Mouse (Mus musculus) monocyte, adult 5-6 weeks (primary cell): ENCODE measurements at regions not wholly inside any gene's neighbourhood (a gene's known extent, or its start where the extent isn't known, plus 50 kb on each side); places are given as distances from the start of the nearest gene placed in this dataset.

Experiments
- ATAC-seq: fragments of 153-309, 156-312 bp; replicated peaks from 2 replicates; pipeline ENCODE4 v1.8.0; 2017; ENCODE audit warnings: mild to moderate bottlenecking; ENCODE audit not compliant: low TSS enrichment, insufficient number of reproducible peaks, severe bottlenecking, poor library complexity, low FRiP score

DNA sequence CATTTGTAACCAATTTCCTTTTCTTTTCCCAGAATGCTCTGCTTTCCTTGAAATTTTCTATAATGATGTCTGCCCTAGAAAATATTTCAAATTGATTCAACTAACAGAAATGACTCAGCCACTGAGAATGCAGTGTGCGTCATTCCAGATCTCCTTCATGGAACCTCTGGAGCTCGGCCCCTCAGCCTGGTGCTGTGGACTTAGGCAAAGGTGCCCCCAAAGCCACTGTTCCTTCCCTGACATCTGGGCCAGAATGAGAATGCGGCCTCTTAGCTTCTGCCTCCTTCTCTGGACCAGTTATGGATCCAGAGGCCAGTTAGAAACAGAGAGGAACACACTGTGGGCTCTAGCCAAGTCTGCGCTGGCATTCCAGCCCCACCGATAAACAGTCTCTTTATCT lies 148.3 kb upstream of the Id2 start:
- ATAC-seq: no peak

GRCm38 (mm10) chr12:25244666-25245065 lies 147.7 kb upstream of the Id2 start:
- ATAC-seq: no peak

- ATAC-seq: no peak
Observed at GRCm38 (mm10) chr12:25243901-25244300, 147.0 kb upstream of the Id2 start.

DNA sequence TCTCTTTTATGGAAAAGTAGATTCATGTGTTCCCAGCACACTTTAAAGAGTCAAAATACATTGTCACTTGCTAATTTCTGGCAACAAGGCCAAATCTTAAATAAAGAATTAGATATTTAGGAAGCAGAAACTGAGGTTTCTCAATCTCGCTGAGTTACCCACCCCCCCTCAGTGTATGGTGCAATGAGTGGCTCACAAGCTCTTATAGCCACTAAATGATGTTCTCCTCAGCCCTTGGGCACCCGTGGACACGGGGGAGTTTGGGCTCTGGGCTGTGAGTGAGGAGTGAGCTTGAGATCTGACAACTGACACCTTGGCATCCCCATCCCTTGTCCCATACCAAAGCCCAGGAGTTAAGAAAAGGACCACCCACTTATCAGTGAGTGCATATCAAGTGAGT lies 145.4 kb upstream of the Id2 start:
- peak; percentile 69 for ATAC-seq

DNA sequence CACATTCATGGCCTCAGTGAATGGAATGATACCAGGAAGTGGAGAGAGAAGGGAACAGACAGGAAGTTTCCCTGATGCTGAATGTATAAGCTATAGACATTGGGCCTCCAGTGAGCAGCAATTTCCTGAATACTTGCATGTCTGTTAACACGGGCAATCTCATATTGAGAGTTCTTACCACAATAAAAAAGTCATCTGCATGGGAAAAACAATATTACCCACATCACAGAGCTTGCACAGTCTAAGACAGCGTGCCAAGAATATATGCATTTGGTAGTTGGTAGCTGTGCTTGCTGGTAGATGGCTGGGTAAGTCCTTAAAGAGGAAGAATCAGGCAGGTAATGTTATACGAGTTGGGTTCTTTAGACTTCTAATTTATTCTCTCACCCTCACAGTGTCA lies 144.7 kb upstream of the Id2 start:
- no peak for ATAC-seq

DNA sequence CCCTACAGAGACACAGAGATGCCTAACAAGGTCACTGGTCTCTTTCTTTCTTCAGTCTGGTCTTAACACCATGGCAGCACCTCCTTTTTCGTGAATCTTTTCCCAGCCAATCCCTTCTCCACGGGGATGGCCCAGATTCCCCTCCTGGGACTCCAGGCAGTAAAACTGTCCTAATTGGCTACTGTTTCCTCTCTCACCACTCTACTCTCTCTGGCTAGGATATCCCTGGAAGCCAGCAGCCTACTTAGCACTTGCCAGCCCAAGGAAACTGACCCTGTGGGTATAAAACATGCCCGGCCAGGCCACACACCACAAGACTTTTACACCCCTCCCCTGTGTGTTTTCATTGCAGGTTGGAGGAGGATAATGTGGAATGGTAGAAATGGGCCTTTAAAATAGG lies 143.9 kb upstream of the Id2 start:
- no peak for ATAC-seq

DNA sequence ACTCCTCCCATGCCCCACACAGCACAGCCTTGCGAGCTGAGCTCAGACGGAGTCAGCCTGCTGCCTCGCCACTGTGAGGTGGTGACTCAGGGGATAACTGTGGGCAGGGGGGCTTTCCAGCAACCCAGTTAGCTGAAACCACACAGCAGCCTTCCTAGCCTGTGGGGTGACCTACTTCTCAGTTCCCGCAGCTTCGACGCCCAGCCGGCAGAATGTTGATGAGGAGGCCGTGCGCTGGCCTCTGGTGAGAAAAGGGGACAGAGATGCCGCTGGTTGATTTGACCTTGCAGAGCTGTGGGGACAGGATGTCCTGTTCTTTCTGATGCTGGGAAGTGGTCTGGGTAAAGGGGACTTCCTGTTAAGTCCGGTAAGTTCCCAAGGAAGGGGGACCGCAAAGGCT lies 143.2 kb upstream of the Id2 start:
- peak; percentile 66 for ATAC-seq

DNA sequence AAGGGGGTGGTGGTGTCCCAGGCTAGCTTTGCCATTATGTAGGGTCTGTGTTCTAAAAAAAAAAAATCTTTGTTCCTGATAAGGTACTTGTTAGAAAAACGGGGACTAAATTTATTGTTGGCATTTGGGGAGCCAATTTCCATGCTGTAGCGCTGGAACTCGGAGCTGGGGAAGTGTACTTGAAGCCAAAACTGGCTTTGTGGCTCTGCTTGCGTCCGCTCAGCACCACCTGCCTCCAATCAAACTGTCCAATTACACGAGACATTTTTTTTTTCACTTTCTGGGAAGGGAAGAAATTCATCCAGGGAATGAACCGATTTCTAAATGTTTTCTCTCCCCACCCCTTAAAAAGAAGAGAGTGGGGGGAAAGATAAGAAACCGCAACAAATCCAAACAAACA lies 138.1 kb upstream of the Id2 start:
- no peak for ATAC-seq

DNA sequence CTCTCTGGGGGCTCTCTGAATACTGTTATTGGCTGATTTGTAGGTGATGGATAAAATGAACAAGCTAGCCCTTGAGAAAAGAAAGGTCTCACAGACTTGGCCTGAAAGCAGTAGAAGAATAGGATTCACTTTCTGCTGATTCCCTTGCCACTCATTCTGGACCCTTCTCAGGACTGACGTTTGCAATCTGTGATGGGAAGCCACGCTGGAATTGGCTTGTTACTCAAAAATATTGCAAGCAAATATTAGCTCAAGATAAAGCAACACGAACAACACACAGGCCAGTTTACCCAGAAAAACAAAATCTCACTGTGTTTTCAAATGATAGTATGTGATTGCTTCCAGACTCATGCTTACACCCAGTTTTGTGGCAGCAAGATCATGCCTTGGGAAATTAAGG lies 137.7 kb upstream of the Id2 start:
- ATAC-seq: no peak

DNA sequence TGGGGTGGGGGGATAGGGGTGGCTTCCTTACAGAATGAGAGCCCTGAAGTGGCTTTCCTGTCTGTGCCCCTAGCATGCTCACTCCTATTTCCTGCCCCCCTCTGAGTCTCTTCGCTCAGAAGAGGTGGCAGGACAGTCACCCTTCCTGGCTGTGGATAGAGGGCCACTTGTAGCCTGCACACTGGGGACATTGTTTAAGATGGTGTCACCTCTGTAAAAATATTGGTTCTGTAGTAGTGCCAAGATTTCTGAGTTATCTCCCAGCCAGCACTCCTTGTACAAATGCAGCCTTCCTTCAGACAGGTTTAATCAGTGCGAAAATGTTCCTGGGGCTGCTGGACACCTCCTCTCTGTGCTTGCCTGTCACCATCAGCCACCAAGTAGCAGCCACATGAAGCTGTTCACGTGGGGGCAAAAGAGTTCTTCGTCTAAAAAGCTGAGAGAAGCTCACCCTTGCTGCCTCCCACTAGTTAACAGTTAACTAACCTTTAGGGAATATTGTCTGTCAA lies 136.1 kb upstream of the Id2 start:
- ATAC-seq: no peak

- no peak for ATAC-seq
Observed at GRCm38 (mm10) chr12:25232358-25233026, 135.6 kb upstream of the Id2 start.

DNA sequence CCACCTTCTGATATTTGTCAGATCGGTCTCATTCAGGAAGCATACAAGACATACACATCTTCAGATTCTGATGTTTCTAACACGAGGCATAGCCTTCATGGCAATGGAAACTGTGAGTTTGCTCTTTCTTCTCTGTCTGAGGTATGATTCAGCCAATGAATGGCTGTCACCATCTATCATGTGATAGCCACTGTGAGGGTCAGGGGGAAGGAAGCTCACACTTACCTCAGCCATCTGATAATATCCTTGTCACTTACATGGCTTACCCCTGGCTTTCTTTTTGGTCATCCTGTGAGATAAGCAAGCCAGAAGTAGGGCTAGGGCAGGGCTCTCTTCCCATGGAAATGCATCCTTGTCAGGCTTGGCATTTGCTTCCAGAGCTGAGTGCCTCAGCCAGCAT lies 131.8 kb upstream of the Id2 start:
- peak; percentile 57 for ATAC-seq

DNA sequence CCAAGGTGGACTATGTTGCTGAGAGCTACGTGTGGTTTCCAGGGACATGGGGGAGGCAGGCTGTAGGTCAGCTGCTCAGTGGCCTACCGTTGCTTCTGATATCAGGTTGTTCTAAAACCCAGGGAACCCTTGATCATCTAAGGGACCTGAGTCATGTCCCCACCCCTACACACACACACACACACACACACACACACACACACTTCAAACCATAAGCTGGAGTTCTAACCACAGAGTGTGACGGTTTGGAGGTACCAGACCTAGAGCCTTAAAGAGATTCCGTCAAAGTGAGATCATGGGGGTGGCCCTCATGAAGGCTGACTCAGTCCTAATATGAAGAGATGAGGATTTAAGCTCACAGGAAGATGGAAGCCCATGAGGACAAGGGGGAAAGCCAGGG lies 130.8 kb upstream of the Id2 start:
- ATAC-seq: no peak

GRCm38 (mm10) chr12:25224644-25225043 lies 127.7 kb upstream of the Id2 start:
- no peak for ATAC-seq

DNA sequence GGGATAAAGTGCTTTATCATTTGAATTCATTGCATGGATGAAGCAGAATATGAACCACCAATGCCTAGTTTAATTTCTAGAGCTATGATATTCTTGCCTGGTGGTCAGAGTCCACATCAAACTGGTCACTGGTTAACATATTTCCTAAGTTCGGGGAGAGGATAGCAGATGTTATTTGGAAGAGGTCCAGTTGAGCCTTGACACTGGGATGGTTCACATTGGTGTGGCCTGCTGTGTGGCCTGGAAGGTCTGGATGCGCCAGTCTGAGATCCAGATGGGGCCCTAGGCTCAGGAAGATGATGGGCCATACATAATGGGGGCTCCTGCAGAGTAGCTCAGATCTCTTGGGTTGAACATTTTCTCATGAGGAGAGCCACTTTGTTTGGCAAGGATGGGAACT lies 127.3 kb upstream of the Id2 start:
- no peak for ATAC-seq

DNA sequence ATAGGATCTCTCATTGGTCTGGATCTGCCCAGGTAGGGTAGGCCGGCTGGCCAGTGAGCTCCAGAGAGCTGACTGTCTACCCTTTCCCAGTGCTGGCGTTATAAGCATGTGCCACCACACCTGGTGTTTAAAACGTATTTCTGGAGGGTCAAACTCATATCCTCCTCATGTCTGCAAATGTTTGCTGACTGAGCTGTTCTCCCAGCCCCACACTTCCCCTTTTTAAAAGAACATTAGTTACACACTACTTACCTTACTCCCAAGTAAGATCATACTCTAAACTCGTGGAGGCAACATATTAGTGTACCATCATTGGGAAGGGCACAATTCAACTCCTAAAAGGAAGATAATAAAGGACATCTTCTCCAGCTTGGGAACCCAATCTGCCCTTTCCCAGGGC lies 126.6 kb upstream of the Id2 start:
- ATAC-seq: no peak

- no peak for ATAC-seq
Observed at GRCm38 (mm10) chr12:25220780-25221106, 123.8 kb upstream of the Id2 start.

- ATAC-seq: no peak
Observed at GRCm38 (mm10) chr12:25220096-25220779, 123.3 kb upstream of the Id2 start.

- no peak for ATAC-seq
Observed at GRCm38 (mm10) chr12:25219546-25219945, 122.6 kb upstream of the Id2 start.

- ATAC-seq: peak; percentile 68
Observed at GRCm38 (mm10) chr12:25216792-25217516, 120.0 kb upstream of the Id2 start.
